Mouse (Mus musculus) hematopoietic stem cell, adult 5-6 weeks (primary cell): ENCODE measurements at regions not wholly inside any gene's neighbourhood (a gene's known extent, or its start where the extent isn't known, plus 50 kb on each side); places are given as distances from the start of the nearest gene placed in this dataset.
A peak's percentile ranks its signal among the peaks of the same experiment; 100 is the strongest.
"Not testable (repeated sequence)": the region's sequence is repeated elsewhere in the genome, so short reads cannot be mapped to it uniquely, and the experiment has no call there.

ENCODE experiments used
- ATAC-seq, 2 experiments: fragments of 125-278 bp in 1 of 2; replicated peaks in 1 of 2; 2 replicates each; pipeline ENCODE4 v1.8.0; 2016 to 2017; ENCODE audit warnings: inconsistent platforms in 2 of 2, mild to moderate bottlenecking in 2 of 2, moderate number of reproducible peaks in 2 of 2, low read depth in 1 of 2, moderate TSS enrichment in 1 of 2; ENCODE audit not compliant: low FRiP score in 2 of 2, poor library complexity in 2 of 2, severe bottlenecking in 2 of 2, insufficient read depth in 1 of 2, low TSS enrichment in 1 of 2

DNA sequence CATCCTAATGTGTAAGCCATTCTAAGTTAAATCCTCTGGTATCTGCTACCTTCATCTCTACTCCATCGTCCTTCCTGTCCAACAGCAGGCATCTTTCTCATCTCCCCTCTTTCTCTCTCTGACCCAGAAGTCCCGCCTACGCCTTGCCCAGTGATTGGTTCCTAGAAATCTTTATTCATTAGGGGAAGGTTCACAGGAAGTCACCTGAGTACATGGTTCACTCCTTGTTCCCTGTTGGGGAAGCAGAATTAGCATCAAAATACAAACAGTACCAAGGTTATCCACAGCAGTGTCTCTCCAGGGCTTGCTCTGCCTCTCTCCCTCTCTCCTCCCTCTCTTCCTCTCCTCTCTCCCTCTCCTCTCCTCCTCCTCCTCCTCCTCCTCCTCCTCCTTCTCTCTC is 319.4 kb downstream of the Nkx6-1 start:
- ATAC-seq: no peak

DNA sequence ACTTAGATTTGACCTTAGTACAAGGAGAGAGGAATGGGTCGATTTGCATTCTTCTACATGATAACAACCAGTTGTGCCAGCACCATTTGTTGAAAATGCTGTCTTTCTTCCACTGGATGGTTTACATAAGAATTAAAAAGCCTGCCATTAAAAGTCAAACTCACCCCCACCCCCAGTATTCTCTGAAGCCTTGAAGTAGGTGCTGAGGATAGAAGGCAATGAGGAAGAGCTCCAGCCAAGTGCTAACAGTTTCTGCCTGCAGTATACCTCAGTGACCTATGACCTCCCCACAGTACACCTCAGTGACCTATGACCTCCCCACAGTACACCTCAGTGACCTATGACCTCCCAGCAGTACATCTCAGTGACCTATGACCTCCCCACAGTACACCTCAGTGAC is 328.4 kb downstream of the Nkx6-1 start:
- not testable (repeated sequence) for ATAC-seq

DNA sequence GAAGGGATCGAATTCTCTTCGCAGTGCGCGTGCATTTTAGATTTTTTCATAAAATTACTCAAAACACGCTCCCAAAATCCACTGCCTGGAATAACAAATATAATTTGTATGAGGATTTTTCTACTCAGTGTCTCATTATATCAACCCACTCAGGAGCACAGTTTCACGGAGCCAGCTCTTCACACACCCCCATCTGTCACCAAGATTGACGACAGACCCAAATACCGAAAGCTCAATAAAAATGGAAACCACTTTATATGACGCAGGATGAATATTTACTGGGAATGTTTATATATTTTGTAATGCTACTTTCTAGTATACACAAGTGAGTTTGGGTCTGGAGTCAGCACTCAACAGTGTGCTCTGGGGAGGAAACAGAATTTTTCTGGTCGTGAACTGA is 333.0 kb downstream of the Nkx6-1 start:
- ATAC-seq: no peak

DNA sequence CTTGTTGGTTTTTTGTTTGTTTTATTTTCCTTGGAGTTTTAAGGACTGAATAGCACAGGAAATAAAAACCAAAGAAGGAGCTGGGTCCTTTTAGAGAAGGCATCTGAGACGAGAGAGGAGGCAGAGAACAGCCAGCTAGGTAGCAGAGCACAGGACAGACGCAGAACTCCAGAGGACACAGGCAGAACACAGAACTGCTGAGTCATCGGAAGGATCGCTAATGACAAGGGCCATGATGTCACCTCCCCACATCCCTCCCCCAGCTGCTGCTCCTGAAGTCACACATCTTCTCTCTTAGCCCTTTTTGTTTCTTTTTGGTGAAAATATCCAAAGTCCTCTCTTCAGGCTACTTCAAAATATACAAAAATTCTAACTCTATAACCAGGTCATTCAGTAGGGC is 338.7 kb downstream of the Nkx6-1 start:
- no peak for ATAC-seq

DNA sequence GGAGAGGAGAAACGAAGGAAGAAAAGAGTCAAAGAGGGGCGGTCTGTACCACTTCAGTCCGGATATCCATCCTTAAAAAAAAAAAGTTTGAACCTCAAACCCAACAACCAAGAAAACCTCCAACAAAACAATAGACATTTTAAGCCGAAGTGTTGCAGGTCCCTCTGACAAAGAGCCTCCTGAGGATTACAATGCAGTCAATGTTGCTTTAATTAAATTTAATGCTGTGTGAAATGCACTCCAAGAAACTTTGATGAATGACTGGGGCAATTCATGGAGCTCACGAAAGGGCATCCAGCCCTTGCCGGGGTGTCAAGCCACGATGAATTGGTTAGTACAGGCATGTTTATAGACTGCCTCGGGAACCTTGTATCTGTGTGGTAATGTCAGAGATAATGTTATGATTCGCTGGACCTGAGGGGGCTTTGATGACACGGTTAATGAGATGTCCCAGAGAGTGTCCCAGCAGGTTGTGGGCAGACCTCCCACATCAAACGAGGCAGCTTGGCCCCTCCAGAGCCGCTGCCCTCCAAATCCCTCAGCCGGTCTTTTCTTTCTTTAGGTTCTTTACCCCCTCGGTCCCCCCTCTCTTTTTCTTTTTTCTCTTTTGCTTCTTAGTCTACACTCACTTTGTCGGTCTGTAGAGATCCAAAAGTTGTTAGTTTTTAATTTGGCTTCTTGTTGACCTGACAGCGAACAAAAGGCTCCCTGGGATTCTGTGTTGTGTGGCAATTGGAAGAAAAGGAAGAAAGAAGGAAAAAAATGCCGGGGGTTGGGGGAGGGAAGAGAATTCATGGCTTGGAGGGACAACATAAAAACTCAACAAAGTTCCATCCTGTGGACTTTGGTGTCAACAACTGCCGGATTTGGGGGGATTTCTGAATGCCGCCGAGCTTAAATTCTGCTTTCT is 341.5 kb downstream of the Nkx6-1 start:
- ATAC-seq: no peak

DNA sequence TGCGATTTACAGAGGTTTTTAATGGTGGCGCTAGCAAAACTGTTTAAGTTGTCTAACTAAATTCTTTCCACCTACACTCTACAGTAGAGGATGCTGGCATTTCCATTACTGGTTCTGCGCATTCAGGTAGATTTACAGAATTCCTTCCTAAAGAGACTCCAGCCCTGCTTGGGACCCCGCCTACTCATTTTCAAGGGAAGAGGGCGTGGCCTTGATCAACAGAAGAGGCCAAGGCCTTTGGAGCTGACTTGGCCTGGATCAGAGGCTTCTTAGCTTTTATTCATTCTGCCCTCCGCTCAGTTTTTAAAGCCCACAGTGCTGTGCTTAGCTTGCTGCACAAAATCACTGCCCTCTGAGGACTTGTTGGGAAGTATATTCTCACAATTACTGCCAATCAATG is 364.8 kb downstream of the Nkx6-1 start:
- no peak for ATAC-seq

DNA sequence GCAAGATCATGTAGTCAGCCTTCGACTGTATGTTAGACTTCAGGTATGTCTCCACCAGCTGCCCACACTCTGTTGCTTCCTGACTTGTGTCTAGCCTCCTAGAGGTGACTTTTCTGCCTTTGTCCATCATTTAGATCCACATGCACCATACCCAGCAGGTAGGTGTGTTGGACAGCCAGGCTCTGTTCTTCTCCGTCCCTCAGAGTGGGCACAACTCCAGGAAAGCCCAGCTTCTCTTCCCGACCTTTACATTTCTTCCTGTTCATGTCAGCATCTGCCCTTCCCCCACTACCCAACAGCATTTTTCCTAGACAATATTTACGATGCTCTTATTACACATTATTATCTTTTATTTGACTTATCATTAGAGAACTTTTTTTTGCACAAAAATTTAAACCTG is 366.4 kb downstream of the Nkx6-1 start:
- ATAC-seq: no peak

DNA sequence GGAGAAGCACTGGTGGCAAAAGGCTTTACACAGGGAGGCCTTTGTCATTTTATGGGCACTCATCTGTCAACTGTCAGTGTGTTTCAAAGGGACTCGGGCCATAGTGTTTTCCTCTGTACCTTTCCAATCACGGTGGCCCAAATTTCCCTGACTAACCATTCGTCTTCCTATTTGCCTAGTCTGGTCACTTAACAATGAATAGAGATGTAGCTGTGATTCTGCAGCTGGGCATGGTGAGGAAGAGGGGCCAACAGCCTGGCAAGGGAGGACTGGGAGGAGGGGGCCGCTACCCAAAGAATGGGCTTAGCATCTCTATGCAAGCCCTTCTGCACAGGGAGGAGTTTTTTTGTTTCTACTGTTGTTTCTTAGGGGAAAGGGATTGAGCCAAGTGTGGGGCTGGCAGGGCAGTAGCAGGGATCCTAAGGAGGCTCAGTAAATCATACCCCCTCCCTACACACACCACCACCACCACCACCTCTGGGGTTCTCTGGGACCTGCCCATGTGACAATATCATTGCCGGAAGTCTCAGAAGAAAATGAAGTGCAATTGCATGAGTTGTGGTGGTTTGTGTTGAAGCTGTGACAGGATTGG is 367.2 kb downstream of the Nkx6-1 start:
- ATAC-seq: no peak

DNA sequence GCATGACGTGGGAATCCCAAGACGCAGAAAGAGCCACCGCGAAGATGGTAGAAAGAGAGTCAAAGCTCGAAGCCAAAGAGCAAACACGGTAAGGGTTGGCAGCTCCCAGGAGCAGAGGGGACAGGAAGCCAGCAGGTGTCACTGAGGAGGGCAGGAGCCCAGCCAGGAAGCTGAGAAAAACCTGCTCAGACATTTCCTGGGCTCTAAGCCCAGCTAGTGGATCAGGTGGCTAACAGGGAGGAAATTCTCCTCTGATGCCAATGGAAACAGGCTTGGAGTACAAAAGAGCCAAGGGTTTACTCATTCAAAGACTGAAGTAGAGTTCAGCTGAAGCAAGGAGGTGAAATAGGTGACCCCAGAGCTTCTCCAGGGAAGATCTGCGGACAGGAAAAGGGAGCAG is 368.9 kb downstream of the Nkx6-1 start:
- no peak for ATAC-seq

DNA sequence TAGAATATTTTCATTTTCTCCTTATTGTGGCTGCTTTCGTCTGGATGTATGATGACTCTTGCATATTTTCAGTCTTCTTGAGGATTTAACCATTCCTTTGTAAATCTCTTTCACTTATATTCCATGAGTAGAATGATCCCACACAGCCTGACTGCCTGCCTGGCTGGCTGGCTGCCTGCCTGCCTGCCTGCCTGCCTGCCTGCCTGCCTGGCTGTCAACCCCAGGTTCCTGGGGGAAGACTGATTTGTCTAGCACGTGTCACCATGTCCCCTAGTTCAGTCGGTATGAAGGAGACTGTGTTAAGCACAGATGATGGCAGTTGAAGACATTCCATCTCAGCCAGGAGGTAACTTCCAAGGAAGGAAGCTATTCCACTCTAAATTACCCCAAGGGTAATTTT is 370.8 kb downstream of the Nkx6-1 start:
- no peak for ATAC-seq

DNA sequence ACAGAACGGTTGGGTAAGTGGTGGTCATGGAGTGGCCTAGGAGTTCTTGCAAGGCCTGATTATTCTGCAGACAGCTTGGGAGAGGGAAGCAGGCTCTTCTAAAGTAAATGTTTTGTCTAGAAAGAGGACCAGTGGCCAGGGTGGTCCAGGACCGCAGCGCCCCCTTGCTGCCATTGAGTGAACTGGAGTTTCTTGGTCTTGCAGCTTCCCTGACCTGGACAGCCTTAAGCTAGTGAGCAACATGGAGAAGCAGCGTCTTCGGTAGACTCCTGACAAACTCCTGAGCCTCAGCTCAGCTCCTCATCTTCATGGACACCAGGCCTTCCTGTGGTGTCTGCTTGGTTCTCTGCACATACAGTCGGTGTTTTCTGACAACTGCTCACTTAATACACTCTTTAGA is 376.4 kb downstream of the Nkx6-1 start:
- peak in 1 of 2 experiments; percentile 60; a peak in 1 of 4 replicates for ATAC-seq

DNA sequence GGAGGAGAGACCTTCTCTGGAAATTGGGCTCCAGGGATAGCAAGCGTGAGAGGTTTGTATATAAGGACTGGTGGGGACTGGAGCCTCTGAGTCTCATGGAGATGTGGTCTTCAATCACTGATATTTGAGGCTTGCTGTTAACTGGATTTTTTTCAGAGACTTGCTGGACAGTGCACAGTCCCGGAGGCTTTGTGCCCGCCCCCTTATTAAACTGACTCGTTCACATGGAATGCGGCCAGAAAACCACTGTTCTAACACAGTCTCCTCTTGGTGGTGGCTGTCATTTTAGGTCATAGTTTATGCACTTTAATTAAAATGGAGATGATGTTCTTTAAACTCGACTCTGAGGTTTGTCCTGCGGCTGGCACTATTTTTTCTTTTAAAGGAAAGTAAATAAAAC is 378.9 kb downstream of the Nkx6-1 start:
- no peak for ATAC-seq

DNA sequence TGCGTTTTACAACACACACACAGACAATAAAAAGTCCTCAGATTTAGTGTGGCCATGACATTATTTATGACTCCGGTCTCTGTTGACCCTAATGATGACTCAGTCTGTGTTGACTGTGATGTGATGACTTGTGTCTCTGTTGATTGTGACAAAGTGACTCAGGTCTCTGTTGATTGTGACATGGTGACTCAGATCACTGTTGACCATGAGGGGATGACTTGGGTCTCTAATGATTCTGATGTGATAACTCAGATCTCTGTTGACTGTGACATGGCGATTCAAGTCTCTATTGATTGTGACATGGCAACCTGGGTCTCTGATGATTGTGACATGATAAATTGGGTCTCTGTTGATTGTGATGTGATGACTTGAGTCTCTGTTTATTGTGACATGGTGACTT is 405.0 kb downstream of the Gpat3 start:
- ATAC-seq: no peak

DNA sequence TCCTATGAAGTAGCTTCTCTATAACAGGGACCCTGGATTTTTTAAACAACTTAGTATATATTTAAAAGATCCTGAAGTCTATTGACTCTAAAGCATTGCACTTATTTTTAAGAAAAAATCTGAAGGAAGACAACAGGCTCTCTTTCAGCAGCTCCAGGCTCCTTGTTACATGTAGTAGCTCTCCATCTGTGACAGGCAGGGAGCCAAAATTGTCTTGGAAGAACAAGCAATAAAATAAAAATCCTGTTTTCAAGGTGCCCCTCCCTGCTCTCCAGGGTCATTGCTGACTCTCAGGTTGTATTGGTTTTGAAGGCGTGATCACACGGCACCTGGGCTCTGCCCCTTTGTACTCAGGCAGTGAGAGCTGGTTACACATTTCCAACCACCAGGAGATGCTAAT is 397.1 kb downstream of the Gpat3 start:
- no peak for ATAC-seq

DNA sequence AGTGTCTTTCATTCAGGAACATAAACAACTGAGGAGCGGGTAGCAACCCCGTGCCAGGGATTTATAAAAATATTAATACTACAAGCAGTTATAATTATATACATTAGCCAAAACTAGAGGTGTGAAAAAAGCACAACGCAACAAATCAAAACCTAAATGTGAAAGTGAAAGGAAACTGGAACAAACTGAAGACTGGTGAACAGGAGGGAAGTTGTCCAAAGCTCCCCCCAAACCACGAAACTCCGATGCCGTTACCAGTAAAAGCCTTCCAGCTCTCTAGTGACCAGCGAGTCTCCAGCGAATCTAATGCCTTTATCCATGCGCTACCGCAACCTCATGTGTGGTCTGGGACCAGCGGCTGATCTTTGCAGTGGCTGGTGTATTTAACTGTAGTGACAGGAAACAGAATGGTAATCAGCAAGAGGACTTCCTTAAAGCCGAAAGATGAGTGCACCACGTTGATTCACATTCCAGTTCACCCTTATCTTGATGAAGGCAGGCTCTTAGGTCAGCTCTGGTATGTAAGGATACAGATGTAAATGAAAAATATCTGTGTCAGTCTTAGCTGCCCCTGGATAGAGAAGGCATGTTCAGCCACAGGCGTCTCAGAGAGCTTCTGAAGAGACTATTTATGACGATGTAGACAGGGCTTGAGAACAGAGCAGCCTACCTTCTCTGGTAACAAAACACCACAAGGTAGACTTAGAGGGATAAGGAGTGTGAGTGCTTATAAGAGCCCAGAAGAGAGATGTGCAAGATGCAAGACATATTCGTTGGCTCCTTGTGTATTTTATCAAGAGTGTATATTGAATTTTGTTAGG is 394.0 kb downstream of the Gpat3 start:
- peak; percentile 87 to 90 for ATAC-seq

DNA sequence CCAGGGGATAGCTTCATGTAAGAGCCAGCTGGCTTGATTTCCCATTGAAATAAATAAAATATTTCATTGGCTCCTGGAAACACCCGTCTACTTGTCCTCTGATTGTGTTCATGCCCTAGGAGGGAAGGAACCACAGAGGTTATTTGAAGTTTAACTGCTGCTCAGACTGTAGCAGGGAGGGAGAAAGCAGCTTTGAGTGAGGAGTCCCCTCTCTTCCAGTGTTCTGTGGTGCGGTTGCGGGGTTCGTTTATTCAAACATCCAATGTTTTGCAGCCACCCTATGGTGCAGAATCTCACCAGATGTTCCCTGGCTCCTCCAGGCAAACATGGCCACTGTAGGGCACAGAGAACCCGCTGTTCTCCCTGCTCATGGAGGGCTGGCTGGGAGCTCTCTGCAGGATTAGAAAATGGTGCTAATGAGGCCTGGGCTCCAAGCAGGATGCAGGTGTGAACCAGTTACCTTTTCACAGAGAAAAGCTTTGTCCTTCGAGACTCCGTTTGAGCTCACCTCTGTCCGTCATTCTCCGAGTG is 390.7 kb downstream of the Gpat3 start:
- no peak for ATAC-seq

DNA sequence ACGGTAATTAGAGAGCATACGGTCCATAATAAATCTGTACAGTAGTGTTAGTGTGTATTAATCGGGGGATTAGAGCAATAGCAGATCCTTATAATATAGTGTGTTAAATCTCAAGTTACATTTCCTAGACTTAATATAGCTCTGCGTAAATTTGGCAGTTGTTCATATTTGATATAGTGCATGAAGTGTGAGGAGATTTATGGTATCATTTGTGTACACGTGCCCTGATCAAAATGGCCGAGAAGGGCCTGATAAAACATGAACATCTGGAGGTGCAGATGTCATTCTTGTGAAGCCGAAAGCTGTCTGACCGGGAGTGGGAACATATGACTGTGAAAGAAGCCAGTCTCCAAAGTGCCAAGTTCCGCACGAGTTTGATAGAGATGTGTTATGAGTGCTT is 376.9 kb downstream of the Gpat3 start:
- no peak for ATAC-seq

DNA sequence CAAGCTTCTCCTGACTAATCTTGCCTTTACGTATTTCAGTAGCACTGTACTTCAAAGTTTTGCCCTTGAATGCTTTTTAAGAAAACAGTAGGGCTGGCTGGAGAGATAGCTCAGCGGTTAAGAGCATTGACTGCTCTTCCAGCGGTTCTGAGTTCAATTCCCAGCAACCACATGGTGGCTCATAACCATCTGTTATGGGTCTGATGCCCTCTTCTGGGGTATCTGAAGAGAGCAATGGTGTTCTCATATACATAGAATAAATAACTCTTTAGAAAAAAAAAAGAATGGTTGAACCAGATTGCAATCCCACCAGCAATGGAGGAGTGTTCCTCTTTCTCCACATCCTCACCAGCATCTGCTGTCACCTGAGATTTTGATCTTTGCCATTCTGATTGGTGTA is 372.6 kb downstream of the Gpat3 start:
- no peak for ATAC-seq
